Mouse (Mus musculus) c-Kit-positive CD71-positive TER-119-negative erythroid progenitor cells, embryonic 14.5 days (primary cell): ENCODE measurements around the gene Clic4.
A peak's percentile ranks its signal among the peaks of the same experiment; 100 is the strongest.
"Not testable (repeated sequence)": the region's sequence is repeated elsewhere in the genome, so short reads cannot be mapped to it uniquely, and the experiment has no call there.

Source experiments
- DNase-seq: peaks from one replicate; pipeline ENCODE4 v3.0.0-alpha.2; 2013; ENCODE audit warnings: low read depth

The Clic4 gene

DNA sequence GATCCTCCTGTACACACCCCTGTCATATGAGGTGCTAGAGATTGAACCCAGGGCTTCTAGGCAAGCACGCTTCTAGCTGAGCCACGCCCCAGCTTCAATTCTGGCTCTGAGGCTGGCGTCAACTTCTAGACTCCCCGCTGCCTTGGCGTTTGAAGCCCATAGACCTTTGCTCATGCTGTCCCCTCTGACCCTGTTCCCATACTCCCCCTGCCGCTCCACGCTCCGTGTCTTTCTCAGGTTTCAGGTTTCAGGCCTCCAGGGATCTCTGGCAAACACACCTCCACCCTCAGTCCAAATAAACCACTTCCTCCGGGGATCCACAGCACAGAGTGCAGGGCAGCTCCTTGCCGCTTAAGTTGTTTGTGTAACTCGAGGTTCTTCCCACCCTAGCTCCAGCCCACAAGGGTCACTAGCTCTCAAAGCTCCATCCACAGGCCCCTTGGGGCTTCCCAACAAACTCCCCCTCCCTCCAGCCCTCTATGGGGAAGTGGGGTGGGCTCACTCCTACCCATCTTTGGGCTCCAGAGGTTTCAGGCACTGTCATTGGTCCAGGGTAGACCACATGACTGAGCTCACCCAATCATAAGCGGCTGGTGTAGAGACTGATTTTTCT is 20.0 kb upstream of the Clic4 start:
- DNase-seq, result peak; percentile 24

DNA sequence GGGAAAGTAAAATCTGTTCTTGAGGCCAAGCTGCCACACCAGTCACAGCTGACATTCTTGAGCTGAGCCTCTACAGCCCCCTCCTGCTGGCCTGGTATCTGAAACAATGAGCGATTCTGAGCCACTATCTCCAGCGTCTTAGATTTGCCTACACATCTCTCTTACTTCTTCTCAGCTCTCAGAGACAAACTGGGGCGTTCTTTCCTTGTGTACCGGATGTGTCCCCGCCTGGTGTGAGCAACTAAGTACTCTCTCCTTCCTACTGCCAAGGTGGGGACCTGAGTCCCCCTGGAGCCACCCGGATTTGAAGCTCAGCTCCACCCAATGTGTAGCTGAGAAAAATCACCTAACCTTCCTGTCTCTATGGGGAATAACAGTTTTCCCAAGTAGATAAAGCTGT is 19.2 kb upstream of the Clic4 start:
- DNase-seq, result no peak

DNA sequence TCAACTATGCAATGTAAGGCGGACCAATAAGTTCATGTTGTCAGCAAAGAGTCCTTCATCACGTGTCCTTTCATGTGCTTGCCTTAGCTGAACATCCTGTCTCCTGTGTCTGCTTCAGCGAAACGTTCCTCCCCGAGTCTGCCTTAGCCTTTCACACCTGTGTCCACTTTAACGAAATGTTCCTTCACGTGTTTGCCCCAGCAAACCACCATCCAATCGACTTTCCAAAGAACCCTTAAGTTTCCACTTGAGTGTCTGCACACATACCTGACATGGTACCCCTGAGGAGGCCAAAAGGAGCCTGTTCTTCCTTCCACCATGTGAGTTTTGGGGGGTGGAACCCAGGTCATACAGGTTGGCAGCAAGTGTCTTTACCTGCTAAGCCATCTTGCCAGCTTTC is 18.6 kb upstream of the Clic4 start:
- DNase-seq, result no peak

DNA sequence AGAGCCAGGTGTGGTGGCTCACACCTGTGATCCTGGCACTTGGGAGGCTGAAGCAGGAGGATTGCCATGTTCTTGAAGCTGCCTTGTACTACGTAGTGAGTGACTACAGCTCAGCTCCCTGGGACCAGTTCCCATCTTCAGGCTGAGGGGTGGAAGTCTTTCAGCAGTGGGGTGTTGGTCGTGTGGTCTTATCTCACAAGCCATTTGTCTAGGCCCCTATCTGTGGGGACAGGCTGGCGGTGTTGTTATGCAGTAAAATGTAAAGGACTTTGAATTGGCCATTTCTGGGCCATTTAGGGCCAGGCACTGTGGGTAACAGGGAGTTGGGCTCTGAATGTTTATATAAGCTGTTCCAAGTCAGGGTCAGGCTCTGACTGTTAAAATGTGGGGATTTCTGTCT is 15.4 kb upstream of the Clic4 start:
- peak; percentile 78 for DNase-seq

DNA sequence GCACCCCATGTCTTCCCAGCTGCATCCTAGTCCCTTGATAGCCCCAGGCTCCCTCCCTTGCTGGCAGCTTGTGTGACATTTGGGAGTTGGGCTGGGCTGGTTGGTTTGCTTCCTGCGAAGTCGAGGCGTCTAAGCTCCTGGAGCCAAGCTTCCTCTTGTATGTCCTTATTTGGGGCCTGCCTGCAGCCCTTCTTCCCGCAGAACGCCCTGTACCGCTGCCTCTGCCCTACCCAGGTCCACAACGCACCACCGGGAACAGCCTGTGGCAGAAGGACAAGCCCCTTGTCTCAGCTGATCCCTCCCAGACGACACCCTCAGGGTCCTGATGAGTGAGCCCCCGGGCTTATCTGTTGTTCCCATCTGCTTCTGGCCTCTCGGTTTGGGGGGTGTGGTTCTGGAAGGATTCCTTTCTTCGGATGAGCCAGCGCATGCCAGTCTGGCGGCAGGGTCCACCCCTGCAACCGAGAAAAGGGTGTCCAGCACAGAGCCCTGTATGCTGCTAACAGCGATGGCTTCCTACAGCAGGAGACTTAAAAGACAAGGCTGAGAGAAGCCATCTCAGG is 14.3 kb upstream of the Clic4 start:
- DNase-seq, result peak; percentile 55

DNA sequence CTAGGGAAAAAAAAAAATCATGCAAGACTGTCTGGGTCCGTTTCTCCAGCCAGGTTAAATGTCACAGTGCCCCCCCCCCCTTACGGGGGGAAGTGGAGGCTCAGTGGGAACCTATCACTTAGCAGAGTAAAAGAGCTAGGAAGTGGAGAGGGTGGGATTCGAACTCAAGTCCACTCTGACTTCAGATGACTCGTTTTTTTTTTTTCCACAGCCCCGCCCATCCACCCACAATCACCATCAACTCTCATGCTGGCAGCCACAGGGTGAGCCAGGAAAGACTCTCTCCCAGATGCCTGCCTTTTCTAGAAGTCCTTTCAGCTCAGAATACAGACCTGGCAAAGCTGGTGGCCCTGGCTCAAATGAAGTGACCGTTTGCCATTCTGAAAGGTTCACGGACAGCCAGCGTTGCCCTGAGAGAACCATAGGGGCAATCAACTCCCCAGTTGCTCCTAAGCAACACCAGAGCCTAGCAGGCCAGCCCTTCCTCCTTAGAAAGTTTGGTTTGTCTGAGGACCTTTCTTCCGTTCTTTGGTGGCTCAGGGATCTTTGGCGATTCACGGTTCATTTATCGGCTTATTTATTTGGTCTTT is 13.5 kb upstream of the Clic4 start:
- no peak for DNase-seq

DNA sequence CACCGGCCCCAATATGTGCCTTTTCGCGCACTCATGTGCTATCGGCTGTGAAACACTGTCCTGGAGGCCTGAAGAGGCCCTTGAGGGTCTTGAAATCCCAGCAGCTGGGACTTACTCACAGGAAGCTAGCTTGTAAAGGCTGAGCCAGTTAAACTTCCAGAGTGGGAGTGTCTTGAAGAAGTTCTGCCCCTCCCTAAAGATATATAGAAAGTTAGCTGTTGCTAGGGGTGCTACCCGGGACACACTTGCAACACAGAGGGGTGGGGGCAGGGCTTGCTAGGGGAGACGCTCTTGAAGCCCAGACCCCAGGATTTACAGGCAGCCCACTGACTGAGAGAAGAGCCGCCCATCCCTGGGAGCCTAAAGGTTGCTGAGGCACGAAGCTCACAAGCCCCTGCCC is 12.8 kb upstream of the Clic4 start:
- no peak for DNase-seq

DNA sequence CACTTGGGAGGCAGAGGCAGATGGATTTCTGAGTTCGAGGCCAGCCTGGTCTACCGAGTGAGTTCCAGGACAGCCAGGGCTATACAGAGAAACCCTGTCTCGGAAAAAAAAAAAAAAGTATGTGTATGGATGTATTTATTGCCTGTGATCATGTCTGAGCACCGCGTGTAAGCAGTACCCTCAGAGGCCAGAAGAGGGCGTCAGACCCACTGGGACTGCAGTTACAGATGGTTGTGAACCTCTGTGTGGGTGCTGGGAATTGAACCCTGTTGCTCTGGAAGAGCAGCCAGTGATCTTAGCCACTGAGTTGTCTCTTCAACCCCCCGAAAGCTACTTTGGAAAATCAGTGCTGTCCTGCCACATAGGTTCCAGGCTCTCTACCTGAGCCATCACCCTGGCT is 11.3 kb upstream of the Clic4 start:
- no peak for DNase-seq

DNA sequence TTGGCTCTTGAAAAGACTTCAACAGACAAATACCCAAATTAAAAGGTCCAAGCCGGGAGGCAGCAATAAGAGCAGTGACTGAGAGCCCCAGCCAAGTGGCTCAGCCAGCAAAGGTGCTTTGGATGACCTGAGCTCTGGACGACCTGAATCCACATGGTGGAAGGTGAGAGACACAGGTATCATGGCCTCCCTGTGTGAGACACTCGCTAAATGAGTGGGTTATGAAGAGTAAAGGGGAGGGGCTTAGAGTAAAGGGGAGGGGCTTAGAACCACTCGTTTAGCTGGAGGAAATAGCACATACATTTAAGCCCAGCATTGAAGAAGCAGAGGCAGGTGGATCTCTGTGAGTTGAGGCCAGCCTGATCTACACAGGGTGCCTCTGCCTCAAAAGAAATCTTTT is 10.8 kb upstream of the Clic4 start:
- DNase-seq, result no peak

DNA sequence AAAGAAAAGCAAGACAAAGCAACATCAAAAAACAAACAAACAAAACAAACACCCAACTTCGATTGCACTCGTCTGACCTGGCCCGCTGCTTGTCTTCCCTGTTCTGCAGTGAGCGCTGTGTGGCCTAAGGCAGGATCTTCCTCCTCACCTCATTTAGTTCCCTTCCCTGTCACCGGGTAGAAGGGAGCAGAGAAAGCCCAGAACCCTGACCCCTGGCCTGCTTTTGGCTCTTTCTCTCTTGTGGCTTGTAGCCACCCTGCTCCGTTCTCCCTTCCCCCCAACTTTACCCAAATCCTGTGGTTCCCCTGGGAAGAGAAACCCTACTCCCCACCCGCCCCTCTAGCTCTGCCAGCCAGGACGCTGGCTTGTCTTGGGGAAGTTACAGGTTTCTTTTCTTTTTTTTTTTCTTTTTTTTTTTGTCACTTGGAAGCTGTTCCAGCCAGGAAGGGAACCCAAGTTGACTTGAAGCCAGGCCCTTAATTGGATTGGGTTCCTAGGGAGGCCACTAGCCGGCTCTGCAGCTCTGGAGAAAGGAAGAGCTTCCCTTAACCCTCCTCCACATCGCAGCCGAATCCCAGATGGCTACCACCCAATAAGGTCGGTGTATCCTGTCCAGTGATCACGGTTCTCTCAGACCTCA is 10.2 kb upstream of the Clic4 start:
- no peak for DNase-seq

DNA sequence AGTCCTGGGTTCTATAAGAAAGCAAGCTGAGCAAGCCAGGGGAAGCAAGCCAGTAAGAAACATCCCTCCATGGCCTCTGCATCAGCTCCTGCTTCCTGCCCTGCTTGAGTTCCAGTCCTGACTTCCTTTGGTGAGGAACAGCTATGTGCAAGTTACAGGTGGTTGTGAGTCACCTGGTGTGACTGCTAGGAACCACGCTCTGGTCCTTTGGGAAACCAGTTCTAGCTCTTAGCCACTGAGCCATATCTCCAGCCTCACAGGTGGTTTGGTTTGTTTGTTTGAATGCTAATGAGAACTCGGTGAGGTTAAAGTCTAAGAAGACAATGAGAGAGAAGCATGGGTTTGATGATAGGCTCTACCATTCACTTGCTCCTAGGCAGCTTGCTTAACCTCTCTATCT is 7.4 kb upstream of the Clic4 start:
- not testable (repeated sequence) for DNase-seq

DNA sequence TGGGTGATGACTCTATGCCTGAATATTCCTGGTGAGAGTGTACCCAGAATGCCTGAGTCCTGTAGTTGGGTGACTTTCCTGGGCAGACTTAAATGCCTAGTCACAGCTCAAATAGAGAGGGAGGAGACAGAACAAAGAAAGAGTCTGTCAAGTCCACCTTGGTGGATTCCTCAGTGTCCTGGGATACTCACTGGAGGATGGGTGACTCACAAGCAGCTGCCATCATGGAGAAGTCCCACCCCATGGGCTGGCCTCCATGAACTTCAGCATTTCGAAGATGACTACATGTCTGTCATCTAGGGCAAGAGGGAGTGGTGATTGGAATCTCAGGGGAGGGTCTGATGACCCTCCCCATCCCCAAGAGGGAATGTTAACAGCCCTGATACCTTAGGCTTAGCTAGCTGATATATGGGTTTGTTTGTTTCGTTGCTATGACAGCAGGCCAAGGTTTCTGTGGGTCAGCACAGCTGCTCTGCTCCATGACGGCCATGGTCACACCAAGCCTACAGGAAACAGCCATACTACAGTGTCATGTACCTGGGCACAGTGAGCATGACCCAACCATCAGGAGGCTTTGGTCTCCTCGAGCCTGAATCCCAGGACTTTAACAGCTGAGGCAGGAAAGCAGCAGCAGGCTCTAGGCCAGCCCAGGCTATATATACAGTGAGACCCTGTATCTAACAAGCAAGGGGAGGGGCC is 4.2 kb upstream of the Clic4 start:
- no peak for DNase-seq

DNA sequence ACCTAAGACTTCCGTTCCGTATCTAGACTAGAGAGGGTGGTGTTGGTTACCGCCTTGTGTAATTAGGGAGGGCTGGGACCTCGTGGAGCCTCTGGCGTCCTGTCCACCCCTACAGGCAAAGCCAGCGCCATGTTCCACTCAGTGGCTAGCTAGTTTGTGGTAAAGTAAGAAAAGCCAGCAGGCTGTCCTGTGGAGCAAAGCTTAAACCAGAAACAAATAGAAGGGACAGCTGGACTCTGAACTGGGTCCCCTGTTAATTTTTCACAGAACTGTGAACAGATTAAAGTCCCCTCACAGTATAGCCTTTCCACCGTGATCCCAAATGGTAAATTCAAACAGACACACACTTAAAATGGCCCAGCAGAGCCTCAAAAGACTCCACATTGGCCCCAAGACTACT is 2.1 kb upstream of the Clic4 start:
- no peak for DNase-seq

DNA sequence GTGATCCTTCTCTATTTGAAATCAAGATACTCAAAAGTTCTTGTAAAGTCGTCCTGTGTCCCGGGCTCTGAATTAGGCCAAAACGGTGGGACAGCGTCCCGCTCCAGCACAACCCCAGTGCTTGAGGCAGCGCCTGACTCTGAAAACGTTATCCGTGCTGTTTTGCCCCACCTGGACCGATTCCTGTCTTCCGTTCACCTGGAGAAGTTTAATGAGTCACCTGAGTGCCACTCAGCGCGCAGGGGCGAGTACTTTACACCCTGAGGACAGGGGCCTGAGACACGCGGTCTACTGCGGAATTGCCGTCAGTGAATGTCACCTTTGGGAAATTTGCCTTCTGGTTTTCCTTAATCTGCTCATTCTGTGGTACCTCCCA is 681 bp upstream of the Clic4 start:
- no peak for DNase-seq

DNA sequence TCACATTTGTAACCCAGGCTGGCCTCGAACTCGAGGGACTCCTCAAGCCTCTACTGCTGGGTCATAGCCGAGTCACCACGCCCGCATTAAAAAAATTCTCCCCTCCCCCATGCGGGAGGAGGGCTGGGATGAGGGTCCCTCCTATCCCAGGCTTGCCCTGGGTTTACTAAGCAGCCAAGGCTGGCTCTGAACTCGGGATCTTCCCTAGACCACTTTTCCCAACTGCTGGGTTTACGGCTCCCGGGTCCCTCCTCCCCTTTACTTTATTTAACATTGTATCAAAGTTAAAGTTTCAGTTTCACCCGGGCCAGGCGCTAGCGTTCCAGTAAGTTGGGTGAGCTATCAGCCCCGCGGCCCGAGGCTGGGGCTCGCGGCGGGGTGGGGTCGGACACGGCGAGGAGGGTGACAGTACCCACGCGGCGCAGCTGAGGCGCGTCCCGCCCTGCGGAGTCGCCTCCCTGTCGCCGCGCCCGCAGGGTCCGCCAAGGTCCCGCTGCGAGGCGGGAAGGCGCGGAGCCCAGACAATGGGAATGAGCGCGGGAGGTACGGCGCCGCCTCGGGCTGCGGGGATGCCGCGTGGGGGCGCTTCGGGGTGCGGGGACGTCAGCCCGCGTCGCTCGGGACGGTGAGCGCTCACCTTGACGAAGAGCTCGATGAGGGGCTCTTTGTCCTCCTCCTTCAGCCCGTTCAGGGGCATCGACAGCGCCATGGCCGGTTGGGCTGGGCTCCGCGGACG is 565 bp downstream of the Clic4 start:
- DNase-seq, result peak; percentile 50

DNA sequence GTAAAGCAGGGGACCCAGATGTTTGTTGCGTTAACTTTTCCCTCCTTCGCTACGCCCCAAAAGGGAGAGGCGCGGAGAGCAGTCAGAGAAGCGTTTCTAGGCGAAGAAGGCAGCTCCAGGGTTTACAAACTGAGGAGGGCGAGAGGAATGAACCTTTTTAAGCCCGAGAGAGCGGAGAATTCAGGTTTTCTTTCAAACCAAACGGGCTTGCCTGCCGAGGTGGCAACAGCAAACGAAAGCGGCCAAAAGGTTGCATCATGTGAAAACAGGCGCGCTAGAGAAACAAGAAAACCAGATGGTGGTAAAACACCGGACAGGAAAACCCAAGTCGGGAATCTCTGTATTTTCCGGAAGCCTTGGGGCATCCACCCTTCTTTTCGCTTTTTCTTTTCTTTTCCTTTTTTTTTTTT is 1.2 kb downstream of the Clic4 start:
- peak; percentile 49 for DNase-seq

DNA sequence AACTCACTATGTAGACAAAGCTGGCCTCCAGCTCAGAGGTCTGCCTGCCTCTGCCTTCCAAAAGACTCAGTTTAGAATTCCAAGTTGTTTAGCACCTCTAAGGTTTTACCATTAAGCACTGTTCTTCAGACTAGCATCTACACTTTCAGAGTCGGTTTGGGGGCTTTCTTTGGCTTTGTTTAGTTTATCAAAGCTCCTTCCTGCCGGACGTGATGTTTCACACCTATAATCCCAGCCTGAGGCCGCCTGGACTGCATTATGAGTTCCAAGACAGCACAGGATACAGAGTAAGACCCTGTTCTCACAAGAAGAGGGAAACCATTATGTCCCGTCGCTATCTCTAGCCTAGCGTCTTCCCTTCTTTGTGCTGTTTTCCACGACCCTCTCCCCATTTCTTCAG is 2.1 kb downstream of the Clic4 start:
- DNase-seq, result no peak

DNA sequence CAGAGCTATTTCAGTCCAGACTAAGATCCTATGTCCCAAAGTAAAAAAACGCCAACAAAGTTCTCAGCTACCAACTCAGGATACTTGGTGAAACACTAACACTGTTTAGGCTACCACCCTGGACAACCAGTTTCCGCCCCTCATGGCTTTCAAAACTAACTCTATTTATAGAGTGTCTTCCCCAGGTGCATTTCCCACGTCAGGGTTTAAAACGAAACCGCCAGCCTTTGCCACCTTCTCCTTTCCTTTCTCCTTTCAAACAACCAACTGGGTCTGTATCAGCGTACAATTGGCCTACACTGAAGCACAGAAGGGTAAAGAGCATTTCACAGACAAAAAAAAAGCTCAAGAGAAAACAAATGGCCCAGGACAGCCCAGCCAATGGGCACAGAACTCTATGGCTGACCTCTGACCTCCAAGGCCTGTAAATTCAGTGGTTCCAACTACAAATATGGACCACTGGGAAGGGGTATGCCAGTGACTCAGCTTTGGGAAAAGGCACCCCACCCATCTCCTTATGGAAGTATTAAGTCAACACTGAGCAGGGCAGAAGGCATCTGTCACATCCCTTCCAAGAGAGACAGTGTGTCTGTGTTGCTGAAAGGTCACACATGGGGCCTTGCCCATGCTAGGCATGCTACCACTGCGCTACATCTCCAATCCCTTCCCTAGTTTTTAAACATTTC is 2.8 kb downstream of the Clic4 start:
- DNase-seq, result no peak

DNA sequence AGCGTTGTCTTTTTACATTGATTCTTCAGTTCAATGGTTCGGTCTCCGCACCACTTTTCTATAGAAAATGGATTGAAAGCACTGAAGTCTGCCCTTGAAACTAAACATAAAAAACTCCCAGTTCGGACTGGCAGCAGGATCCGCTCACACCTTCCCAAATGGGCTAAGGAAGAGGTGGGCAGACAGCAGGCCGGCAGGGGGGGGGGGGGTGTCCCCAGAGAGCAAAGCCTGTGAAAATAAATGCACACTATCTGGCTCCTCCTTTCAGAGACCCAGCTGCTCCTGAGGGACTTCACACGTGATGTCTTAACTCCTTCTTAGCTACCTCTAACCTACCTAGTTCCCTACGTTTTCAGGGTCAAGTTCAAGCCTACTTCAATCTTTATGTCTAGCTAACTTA is 5.1 kb downstream of the Clic4 start:
- DNase-seq, result no peak

DNA sequence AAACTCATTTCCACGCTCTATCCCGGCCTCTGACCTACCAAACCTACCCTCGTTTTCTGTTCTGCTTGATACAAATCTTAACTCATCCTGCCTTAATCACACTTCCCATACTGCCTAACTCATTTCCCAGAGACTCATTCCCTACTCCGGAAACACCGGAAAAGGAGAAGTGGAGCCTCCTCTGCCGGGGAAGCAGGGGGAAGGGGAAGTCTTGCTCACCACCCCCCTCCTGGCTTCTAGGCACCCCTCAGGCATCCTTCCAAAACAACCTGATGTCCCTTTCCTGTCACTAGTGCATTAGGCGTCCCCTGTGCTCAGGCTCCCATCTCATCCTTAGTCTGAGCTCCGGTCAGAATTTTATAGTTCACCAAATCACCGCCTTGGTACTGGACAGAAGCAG is 5.6 kb downstream of the Clic4 start:
- DNase-seq, result no peak

DNA sequence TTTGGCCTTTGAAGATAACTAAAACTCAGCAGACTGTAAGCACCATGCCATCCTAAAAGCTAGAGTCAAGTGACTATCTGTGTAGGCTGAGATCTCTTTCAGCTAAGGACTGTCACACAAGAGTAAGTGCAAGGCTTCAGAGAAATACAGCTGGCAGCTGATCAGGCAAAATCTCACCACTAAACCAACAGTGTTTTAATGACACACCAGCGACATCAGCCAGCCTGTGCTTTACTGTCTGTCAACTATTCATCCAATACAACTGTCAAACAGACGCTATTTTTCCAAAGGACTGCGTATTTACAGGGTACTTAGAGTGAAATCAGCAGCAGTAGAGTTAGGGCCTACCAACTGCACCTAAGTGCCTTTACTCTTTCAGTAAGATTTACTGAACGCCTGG is 12.2 kb downstream of the Clic4 start:
- no peak for DNase-seq

DNA sequence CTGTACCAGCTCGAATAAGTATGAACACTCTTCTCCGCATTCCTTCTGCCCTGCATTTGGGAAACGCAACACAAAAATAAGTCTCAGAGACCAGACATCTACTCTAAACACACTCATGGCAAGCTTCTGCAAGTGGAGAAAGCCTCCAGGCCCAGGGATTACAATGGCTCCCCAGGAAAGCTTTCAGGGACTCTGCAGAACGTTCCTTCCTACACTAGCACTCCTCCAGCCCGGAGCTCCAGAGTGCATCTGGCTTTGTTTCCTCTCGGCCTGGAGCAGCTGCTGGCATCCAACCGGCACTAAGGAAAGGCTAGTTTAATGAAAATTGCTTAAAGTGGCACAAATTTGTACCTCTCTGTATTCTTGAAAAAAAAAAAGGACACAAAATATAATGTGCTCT is 14.1 kb downstream of the Clic4 start:
- DNase-seq, result no peak
